Mouse (Mus musculus): ENCODE results near the gene Ankfn1. TPM values are rescaled to one million over a fixed set of nuclear protein-coding genes. Genes with fewer than 3 reads are reported as not detected.

The Ankfn1 gene
- polyA plus RNA-seq, 1 experiment from 2014 or later, result 4.2 TPM

DNA sequence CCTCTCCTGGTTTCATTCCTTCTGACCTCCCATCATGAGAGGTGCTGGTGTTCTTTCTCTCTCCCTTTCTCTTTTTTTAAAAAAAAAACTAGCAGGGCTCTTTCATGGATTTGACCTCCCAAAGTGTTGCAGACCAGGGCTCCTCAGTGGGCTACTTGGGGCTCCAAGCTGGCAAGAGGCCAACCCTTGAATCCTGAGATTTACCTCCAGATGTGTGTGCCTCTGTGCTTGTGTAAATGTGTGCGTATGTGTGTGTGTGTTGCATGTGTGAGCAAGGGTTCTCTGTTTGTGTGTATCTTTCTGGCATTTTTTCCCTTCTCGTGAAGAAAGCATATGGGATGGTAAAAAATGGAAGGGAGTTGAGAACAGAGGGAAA lies 394.8 kb downstream of the Ankfn1 start:
- WGBS, result 13% methylated on average over 2 of the region's 2 CpGs
- H3K4me2 ChIP-seq (replicated peaks), result no peak overlapping the region
- no peak overlapping the region for H3K4me3 ChIP-seq
- H3K9me3 ChIP-seq, result no peaks in the 10 kb centered on the region
- H3K9ac ChIP-seq (replicated peaks), result no peak overlapping the region
- H3K27me3 ChIP-seq, result no peaks in the 10 kb centered on the region
- H3K4me1 ChIP-seq, result peaks cover 12% of the 10 kb centered on the region
- H3K36me3 ChIP-seq, result no peaks in the 10 kb centered on the region
- ATAC-seq (replicated peaks), result peak; percentile 42; the same call in 1 of the 2 replicates
- no peak overlapping the region for H3K27ac ChIP-seq (replicated peaks)

DNA sequence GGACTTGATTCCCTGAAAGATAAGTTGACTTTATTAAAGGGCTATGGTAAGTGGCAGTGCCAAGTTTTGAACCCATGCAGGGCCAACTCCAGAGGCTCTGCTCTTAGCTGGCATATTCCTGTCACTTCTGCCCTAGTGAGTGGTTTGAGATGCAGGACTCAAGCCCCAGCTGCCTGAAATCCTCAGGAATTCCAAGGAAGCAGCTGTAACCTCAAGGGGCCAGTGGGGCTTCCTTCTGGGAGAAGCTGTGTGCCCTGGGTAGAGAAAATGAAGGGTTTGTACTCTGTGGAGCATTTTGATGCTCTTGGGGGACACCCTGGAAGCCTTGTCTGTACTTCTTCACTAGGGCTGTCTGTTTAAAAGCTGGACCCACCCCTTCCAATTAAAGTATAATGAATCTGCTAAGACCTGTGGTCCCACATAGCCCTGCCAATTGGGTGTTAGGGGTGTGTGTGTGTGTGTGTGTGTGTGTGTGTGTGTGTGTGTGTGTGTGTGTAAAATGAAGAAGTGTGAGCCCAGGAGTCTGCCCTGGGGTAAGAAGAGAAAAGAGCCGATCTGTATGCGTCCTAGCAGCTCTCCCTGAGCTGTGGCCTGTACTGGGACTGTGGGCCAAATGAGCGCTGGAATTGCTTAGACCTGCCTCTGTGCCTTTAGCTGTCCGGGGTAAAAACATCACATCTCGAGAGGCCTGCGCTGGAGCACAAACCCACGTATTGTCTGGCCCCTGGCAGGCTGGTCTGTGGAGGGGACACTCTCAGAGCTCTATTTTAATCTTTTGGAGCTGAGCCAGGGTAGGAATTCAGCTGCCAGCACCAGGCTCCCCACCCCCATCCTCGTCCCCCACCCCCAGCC lies 395.4 kb downstream of the Ankfn1 start:
- Histone ChIP-seq H3K9ac (replicated peaks) (no peak overlapping the region), H3K4me3 (no peak overlapping the region), H3K27me3 (no peaks in the 10 kb centered on the region), H3K4me1 (peaks cover 12% of the 10 kb centered on the region), H3K27ac (replicated peaks) (peak overlapping the region; percentile 53), H3K4me2 (replicated peaks) (no peak overlapping the region), H3K36me3 (no peaks in the 10 kb centered on the region), H3K9me3 (no peaks in the 10 kb centered on the region)
- peak; percentile 94 for ATAC-seq (replicated peaks)
- WGBS, result 2% methylated on average over 8 of the region's 8 CpGs

DNA sequence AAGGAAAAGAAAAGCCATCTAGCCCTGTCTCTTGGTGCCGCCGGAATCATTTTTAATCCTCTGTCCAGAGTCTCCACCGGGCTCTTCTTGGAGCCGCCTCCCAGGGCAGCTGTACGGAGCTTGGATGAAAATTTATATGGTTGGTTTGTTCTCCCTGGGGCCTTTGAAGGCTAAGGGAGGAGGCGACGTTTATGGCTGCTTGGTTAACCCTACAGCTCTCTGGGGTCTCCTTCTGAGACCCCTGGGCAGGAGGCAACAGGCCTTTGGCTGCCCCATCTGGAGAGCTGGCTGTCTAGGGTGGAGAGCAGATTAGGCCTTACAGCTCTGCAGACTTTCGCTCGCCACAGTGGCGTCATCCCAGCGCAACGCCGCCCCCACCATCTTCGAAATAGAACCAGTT lies 406.5 kb downstream of the Ankfn1 start:
- Histone ChIP-seq H3K9me3 (no peaks in the 10 kb centered on the region), H3K27me3 (no peaks in the 10 kb centered on the region), H3K36me3 (no peaks in the 10 kb centered on the region), H3K27ac (replicated peaks) (no peak overlapping the region), H3K4me1 (no peaks in the 10 kb centered on the region), H3K4me3 (no peak overlapping the region), H3K4me2 (replicated peaks) (no peak overlapping the region), H3K9ac (replicated peaks) (no peak overlapping the region)
- ATAC-seq (replicated peaks), result no peak
- WGBS, result 79% methylated on average over 14 of the region's 14 CpGs

GRCm38 (mm10) chr11:89370373-89370772 lies 407.1 kb downstream of the Ankfn1 start:
- Histone ChIP-seq H3K4me3 (no peak overlapping the region), H3K27ac (replicated peaks) (no peak overlapping the region), H3K4me1 (no peaks in the 10 kb centered on the region), H3K4me2 (replicated peaks) (no peak overlapping the region), H3K9me3 (no peaks in the 10 kb centered on the region), H3K27me3 (no peaks in the 10 kb centered on the region), H3K9ac (replicated peaks) (no peak overlapping the region), H3K36me3 (no peaks in the 10 kb centered on the region)
- no peak for ATAC-seq (replicated peaks)
- WGBS, result 88% methylated on average over 7 of the region's 7 CpGs

GRCm38 (mm10) chr11:89363981-89364380 lies 413.5 kb downstream of the Ankfn1 start:
- H3K27me3 ChIP-seq, result no peaks in the 10 kb centered on the region
- H3K27ac ChIP-seq (replicated peaks), result no peak overlapping the region
- H3K9ac ChIP-seq (replicated peaks), result no peak overlapping the region
- no peaks in the 10 kb centered on the region for H3K36me3 ChIP-seq
- no peaks in the 10 kb centered on the region for H3K9me3 ChIP-seq
- H3K4me2 ChIP-seq (replicated peaks), result no peak overlapping the region
- 83% methylated on average over 3 of the region's 3 CpGs for WGBS
- no peak for ATAC-seq (replicated peaks)
- H3K4me1 ChIP-seq, result no peaks in the 10 kb centered on the region
- H3K4me3 ChIP-seq, result no peak overlapping the region

DNA sequence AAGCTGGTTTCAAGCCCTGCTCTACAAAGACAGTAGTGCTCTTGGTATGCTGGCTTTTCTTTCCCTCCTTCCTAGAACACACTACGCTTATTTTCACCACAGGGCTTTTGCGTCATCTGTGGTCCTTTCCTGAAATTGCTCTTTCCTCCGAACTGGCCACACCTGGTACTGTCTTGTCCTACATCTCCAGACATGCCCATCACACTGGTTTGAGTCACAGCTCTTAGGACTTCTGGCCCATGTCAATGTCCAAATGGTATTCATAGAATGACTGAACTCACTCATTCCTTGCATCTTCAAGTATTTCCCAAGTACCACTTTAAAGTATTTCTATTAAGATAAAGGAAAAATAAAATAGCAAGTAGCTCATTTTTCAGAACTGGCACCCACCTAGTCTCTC lies 416.6 kb downstream of the Ankfn1 start:
- no peaks in the 10 kb centered on the region for H3K36me3 ChIP-seq
- no peak overlapping the region for H3K27ac ChIP-seq (replicated peaks)
- no peak overlapping the region for H3K9ac ChIP-seq (replicated peaks)
- H3K9me3 ChIP-seq, result no peaks in the 10 kb centered on the region
- H3K4me2 ChIP-seq (replicated peaks), result no peak overlapping the region
- no peak overlapping the region for H3K4me3 ChIP-seq
- H3K4me1 ChIP-seq, result peaks cover 3% of the 10 kb centered on the region
- H3K27me3 ChIP-seq, result no peaks in the 10 kb centered on the region
- 97% methylated on average over 3 of the region's 3 CpGs for WGBS
- ATAC-seq (replicated peaks), result no peak

- H3K9ac ChIP-seq (replicated peaks), result no peak overlapping the region
- 30% methylated on average over 5 of the region's 5 CpGs for WGBS
- peaks cover 8% of the 10 kb centered on the region for H3K4me1 ChIP-seq
- H3K27ac ChIP-seq (replicated peaks), result no peak overlapping the region
- no peaks in the 10 kb centered on the region for H3K27me3 ChIP-seq
- H3K4me2 ChIP-seq (replicated peaks), result no peak overlapping the region
- ATAC-seq (replicated peaks), result no peak
- H3K9me3 ChIP-seq, result no peaks in the 10 kb centered on the region
- no peak overlapping the region for H3K4me3 ChIP-seq
- H3K36me3 ChIP-seq, result no peaks in the 10 kb centered on the region
Observed at GRCm38 (mm10) chr11:89358546-89358945, 418.9 kb downstream of the Ankfn1 start.

DNA sequence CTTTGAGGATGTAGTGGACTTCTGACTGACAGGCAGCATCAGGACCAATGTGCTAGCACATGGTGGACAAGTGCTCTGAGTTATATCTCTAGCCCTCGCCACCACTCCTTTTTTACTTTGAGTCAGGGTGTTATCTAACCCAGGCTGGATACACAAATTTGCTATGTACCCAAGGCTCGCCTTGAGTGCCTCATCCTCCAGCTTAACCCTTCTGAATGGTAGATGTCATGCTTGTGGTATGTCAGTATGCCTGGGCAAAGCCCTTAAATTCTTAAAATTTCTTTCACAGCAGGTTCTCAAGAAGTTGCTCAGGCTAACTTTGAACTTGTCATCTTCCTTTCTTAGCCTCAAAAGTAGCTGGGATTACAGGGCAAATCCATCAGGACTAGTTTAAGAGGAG lies 421.0 kb downstream of the Ankfn1 start:
- H3K9me3 ChIP-seq, result no peaks in the 10 kb centered on the region
- H3K27me3 ChIP-seq, result no peaks in the 10 kb centered on the region
- no peak for ATAC-seq (replicated peaks)
- H3K27ac ChIP-seq (replicated peaks), result no peak overlapping the region
- no peak overlapping the region for H3K9ac ChIP-seq (replicated peaks)
- H3K36me3 ChIP-seq, result no peaks in the 10 kb centered on the region
- no peak overlapping the region for H3K4me2 ChIP-seq (replicated peaks)
- H3K4me1 ChIP-seq, result peaks cover 8% of the 10 kb centered on the region
- WGBS, result 84% methylated on average over 2 of the region's 2 CpGs
- no peak overlapping the region for H3K4me3 ChIP-seq

DNA sequence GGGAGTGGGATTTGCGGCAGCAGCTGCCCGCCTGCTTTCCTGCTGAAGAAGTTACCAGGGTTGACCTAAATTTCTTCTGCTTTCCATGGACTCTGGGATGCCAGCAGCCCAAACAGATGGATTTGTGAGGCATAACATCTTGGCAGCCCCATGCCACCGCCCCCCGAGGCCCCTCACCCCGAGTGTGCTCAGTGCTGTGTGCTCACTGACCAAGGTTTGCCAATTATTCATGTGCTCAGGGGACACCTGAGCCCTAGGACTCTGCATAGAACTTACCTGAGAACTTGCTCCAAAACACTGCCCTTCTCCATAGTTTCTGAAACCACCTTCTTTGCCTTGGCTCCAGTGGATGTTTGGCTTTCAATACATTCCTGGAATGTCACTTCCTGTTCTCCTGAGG lies 421.4 kb downstream of the Ankfn1 start:
- Histone ChIP-seq H3K9me3 (no peaks in the 10 kb centered on the region), H3K4me3 (no peak overlapping the region), H3K27ac (replicated peaks) (no peak overlapping the region), H3K36me3 (no peaks in the 10 kb centered on the region), H3K27me3 (no peaks in the 10 kb centered on the region), H3K4me2 (replicated peaks) (no peak overlapping the region), H3K4me1 (peaks cover 8% of the 10 kb centered on the region), H3K9ac (replicated peaks) (no peak overlapping the region)
- whole genome bisulfite sequencing, result 44% methylated on average over 5 of the region's 5 CpGs
- no peak for ATAC-seq (replicated peaks)

DNA sequence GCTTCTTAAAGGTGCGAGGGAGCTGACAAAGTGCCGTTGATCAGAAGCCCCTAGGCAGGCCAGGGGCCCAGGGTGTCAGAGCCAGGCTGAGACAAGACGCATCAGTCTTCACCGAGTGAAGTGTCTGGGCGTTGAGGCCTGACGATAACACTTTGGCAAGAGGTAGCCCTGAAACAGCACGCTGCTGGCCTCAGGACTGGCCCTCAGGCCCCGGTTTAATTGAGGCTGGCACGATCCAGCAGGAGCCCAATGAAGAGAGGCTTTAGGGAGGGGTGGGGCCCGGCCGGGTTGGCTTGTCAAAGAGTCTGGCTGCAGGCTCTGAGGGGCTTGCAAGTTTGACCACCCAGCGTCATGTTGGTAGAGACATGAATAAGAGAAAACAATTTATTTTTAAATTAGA lies 437.2 kb downstream of the Ankfn1 start:
- no peaks in the 10 kb centered on the region for H3K27me3 ChIP-seq

More for the DNA sequence above, 437.2 kb downstream of the Ankfn1 start:
- H3K9ac ChIP-seq (replicated peaks), result no peak overlapping the region
- peak; percentile 41; the same call in 1 of the 2 replicates for ATAC-seq (replicated peaks)
- H3K4me2 ChIP-seq (replicated peaks), result no peak overlapping the region
- H3K4me1 ChIP-seq, result peaks cover 5% of the 10 kb centered on the region; the same call in 1 of the 2 replicates
- no peaks in the 10 kb centered on the region for H3K36me3 ChIP-seq
- no peak overlapping the region for H3K4me3 ChIP-seq
- no peaks in the 10 kb centered on the region; the same call in 1 of the 2 replicates for H3K9me3 ChIP-seq
- H3K27ac ChIP-seq (replicated peaks), result no peak overlapping the region
- 32% methylated on average over 12 of the region's 12 CpGs for WGBS

Data from forebrain, embryonic 15.5 days (tissue).